ENCODE assay signal across 9 mouse cellular contexts in the genomic region with DNA sequence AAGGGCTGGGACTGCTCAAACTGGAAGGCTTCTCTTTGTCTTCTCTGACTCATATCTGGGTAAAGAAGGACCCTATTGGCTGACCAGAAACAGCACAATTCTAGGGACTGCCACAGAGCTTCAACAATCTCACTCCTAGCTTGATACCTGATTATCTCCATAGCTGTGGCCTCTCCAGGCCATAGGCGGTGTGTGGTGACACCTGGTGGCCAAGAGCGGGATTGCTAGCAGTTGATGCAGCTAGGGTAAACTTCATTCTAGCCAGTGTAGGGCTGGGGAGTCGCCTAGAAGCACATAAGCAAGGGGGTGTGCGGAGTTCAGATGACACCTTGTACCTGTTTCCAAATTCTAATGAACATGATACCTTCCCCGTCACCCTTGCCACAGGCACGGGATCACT.
A peak's percentile ranks its signal among the peaks of the same experiment; 100 is the strongest.
DNase-seq lines count a peak whose midpoint lies in the region; ATAC-seq lines count a peak whose summit lies in the region.
"Had no signal": no experiment of that assay in that cellular context is flagged by ENCODE, and none has a peak within 500 bp of the region (broad histone marks: within the 10 kb centered on the region; RNA-seq: fewer than 3 reads in every experiment).

No protein-coding gene starts in this region.

- no peak overlapping the region for H3K4me2 ChIP-seq in midbrain, embryonic 11.5 days

- no peak overlapping the region for H3K4me3 ChIP-seq in midbrain, embryonic 11.5 days (ENCODE audit: low read depth, low read length)
- H3K4me3 ChIP-seq: megakaryocyte, embryonic 14.5 days had no signal

- no peak overlapping the region for H3K27ac ChIP-seq in midbrain, embryonic 11.5 days (ENCODE audit: low read depth, low read length)

- no peak overlapping the region for H3K9ac ChIP-seq in midbrain, embryonic 11.5 days (ENCODE audit: low read length)

- DNase-seq in R1 (ENCODE audit: low read depth, low spot score): peak; percentile 67
- peak; percentile 85 for DNase-seq in cerebellum, adult 9-11 months
- peak; percentile 90 for DNase-seq in gastrocnemius, adult 18-20 months (ENCODE audit: low spot score)
- DNase-seq in left cerebral cortex, postnatal 10 days (ENCODE audit: extremely low spot score in 1 of 2, low spot score in 2 of 2): peak; percentile 87 to 89
- peak; percentile 100 for DNase-seq in midbrain, embryonic 11.5 days (ENCODE audit: low spot score, missing footprints)
- DNase-seq in right cerebral cortex, postnatal 25 days: peak; percentile 89
- peak; percentile 70 to 92 for DNase-seq in urinary bladder, postnatal 4 days (ENCODE audit: low spot score in 2 of 2)

- intact Hi-C loops in left cerebral cortex, postnatal 10 days (cut with DNase I): loop anchor here (5.0 kb wide), 1 partner anchor 464 kb away; no protein-coding TSS in a partner anchor

- H3K9me3 ChIP-seq in midbrain, embryonic 11.5 days (ENCODE audit: control insufficient read depth, low read length): no peaks in the 10 kb centered on the region
- H3K9me3 ChIP-seq: megakaryocyte, embryonic 14.5 days had no signal

- H3K27me3 ChIP-seq in midbrain, embryonic 11.5 days (ENCODE audit: control insufficient read depth, insufficient read depth, low read length): peaks cover 11% of the 10 kb centered on the region

- WGBS in midbrain, embryonic 11.5 days: 3% methylated on average over 6 of the region's 6 CpGs

- peaks cover 26% of the 10 kb centered on the region for H3K4me1 ChIP-seq in midbrain, embryonic 11.5 days (ENCODE audit: control insufficient read depth, insufficient read depth, low read length)

- H3K36me3 ChIP-seq in midbrain, embryonic 11.5 days (ENCODE audit: control insufficient read depth, insufficient read depth, low read length): no peaks in the 10 kb centered on the region

- peak; percentile 43 for ATAC-seq in inflammation-experienced regulatory T-cells, adult 6 months
- ATAC-seq in midbrain, embryonic 11.5 days (ENCODE audit: low FRiP score): peak; percentile 11; the same call in 1 of the 2 replicates
